Mouse (Mus musculus) layer of hippocampus, adult 11-12 months (tissue): Measurements from ENCODE around the gene Med18.
"Not testable (repeated sequence)": the region's sequence is repeated elsewhere in the genome, so short reads cannot be mapped to it uniquely, and the experiment has no call there.

Experiments
- DNase-seq: peaks from one replicate; pipeline ENCODE4 v3.0.0; 2022; ENCODE audit warnings: low spot score

Med18 gene

GRCm38 (mm10) chr4:132482104-132482503 lies 18.4 kb upstream of the Med18 start:
- DNase-seq = not testable (repeated sequence)

GRCm38 (mm10) chr4:132477833-132478232 lies 14.1 kb upstream of the Med18 start:
- no peak for DNase-seq

- no peak for DNase-seq
Measured at GRCm38 (mm10) chr4:132475895-132476878, 12.5 kb upstream of the Med18 start.

GRCm38 (mm10) chr4:132474631-132475030 lies 10.9 kb upstream of the Med18 start:
- peak; percentile 31 for DNase-seq

GRCm38 (mm10) chr4:132473411-132473810 lies 9.7 kb upstream of the Med18 start:
- DNase-seq = no peak

GRCm38 (mm10) chr4:132469873-132470272 lies 6.2 kb upstream of the Med18 start:
- no peak for DNase-seq

- DNase-seq = no peak
Measured at GRCm38 (mm10) chr4:132464255-132464613, 513 bp upstream of the Med18 start.

- DNase-seq = no peak
Measured at GRCm38 (mm10) chr4:132462836-132463235, 885 bp downstream of the Med18 start.

GRCm38 (mm10) chr4:132460225-132460624 lies 3.5 kb downstream of the Med18 start:
- no peak for DNase-seq

- DNase-seq = no peak
Measured at GRCm38 (mm10) chr4:132455561-132455960, 8.2 kb downstream of the Med18 start.

- no peak for DNase-seq
Measured at GRCm38 (mm10) chr4:132455146-132455545, 8.6 kb downstream of the Med18 start.

GRCm38 (mm10) chr4:132454216-132454615 lies 9.5 kb downstream of the Med18 start:
- DNase-seq = no peak

GRCm38 (mm10) chr4:132449778-132450177 lies 13.9 kb downstream of the Med18 start:
- no peak for DNase-seq

GRCm38 (mm10) chr4:132446105-132446504 lies 17.6 kb downstream of the Med18 start:
- no peak for DNase-seq

GRCm38 (mm10) chr4:132444516-132444915 lies 19.2 kb downstream of the Med18 start:
- no peak for DNase-seq

- no peak for DNase-seq
Measured at GRCm38 (mm10) chr4:132437857-132438256, 25.9 kb downstream of the Med18 start.

- no peak for DNase-seq
Measured at GRCm38 (mm10) chr4:132432717-132433372, 30.9 kb downstream of the Med18 start.

- DNase-seq = no peak
Measured at GRCm38 (mm10) chr4:132428022-132428542, 35.6 kb downstream of the Med18 start.

GRCm38 (mm10) chr4:132427493-132427892 lies 36.2 kb downstream of the Med18 start:
- DNase-seq = no peak

- DNase-seq = no peak
Measured at GRCm38 (mm10) chr4:132426021-132426420, 37.7 kb downstream of the Med18 start.

- DNase-seq = no peak
Measured at GRCm38 (mm10) chr4:132424765-132425164, 39.0 kb downstream of the Med18 start.

GRCm38 (mm10) chr4:132421923-132422782 lies 41.6 kb downstream of the Med18 start, which contains the start of gene Phactr4:
TSS of gene Phactr4 (minus strand) at chr4:132422489.
- DNase-seq = peak; percentile 93
